Mouse (Mus musculus): ENCODE data around the gene Plekhg3.

DNA sequence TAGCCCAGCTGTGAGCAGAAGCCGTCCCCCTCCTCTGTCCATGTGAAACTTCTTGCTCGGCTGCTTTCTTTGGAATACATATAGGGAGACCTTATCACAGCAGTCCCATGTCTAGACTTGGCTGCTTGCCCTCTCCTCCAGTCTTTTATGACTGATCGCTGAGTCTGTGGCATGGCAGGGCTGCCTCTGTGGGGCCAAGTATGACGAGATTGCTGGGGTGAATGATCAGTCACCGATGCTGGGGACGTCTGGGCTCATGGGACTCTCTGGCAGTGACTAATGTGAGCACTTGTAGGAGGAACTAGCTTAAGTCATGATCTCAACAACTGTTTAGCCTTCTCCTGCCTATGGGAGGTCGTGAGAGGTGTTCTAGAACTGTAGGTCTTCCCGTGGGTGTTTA lies 21.6 kb downstream of the Plekhg3 start:
- no peak for TF ChIP-seq HCFC1 (IDR thresholded peaks at IDR 0.05; ENCODE audit: borderline replicate concordance, insufficient read depth, low read length)
- TF ChIP-seq CHD2 (IDR thresholded peaks at IDR 0.05; ENCODE audit: low read depth, low read length), result no peak
- TF ChIP-seq MAFK (IDR thresholded peaks at IDR 0.05; ENCODE audit: insufficient read depth, low read depth, low read length), result no peak
- no peak for TF ChIP-seq ZC3H11A (IDR thresholded peaks at IDR 0.05; ENCODE audit: borderline replicate concordance, low read depth, low read length)
- no peak for TF ChIP-seq ZNF384 (IDR thresholded peaks at IDR 0.05; ENCODE audit: low read depth, low read length)
